Mouse (Mus musculus) colon, adult 2 months (tissue): ENCODE data around the gene Cbx8. TPM values are rescaled to one million over a fixed set of nuclear protein-coding genes. Genes with fewer than 3 reads are reported as not detected.

Source experiments
- polyA plus RNA-seq: library from polyadenylated mRNA; depleted of rRNA; stranded (reverse); fragments of >200 nt; gene quantifications from 2 replicates; pipeline ENCODE4 v1.2.3, GENCODE M21; 2012; rRNA removed

Cbx8 gene
- polyA plus RNA-seq: 4.0 and 4.8 TPM in 2 replicates

GRCm38 (mm10) chr11:119040600-119041324, at the start of gene Cbx8:
Gene Cbx8, minus strand, starts transcription at chr11:119040969.

GRCm38 (mm10) chr11:119086144-119086971, 45.6 kb upstream of the Cbx8 start, which contains the start of gene Cbx4:
Gene Cbx4, minus strand, starts transcription at chr11:119086221.

DNA sequence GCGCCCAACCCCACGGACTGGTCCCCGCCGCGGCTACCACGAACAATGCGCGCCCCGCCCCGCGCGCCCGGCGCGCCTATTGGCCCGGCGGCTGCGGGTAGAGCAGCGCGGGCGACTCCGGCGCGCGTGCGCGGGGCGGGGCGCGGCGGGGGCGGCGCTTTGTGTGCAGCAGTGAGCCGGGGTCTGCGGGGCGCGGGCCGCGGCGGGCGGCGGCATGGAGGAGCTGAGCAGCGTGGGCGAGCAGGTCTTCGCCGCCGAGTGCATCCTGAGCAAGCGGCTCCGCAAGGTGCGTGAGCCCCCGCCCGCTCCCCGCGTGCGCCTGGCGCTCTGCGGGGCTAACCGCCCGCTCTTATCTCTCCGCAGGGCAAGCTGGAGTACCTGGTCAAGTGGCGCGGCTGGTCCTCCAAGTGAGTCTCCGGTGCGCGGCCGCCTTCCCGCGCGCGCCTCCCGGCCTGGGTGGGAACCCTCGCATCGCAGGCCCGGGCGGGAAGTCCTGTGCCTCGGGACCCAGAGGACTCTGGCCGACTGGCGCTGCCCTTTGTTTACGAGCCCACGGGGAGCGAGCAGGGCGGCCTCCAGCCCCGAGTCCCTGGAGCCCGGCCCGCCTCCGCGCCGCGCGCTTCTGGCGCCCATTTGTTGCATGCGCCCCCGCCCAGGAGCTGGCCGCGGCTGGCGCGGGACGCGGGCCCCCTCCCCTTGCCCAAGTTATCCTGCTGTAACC, 17.7 kb downstream of the Cbx8 start, which contains the start of gene Cbx2:
Gene Cbx2 (plus strand): TSS at position 68 of the 721 bp plus-strand sequence.

GRCm38 (mm10) chr11:118987999-118988398, 52.8 kb downstream of the Cbx8 start, which contains the start of gene Enpp7:
Gene Enpp7, plus strand, starts transcription at chr11:118988188.

Other genes with a start within 250 kb of the Cbx8 start
- 0.53 and 0.86 TPM in 2 replicates for gene Rbfox3, start 129.4 kb downstream of the Cbx8 start, polyA plus RNA-seq
- gene Enpp7, start 52.8 kb downstream of the Cbx8 start, polyA plus RNA-seq: not detected in 2 replicates
- gene Cbx2, start 18.0 kb downstream of the Cbx8 start, polyA plus RNA-seq: 3.3 and 3.7 TPM in 2 replicates
- gene Cbx4, start 45.3 kb upstream of the Cbx8 start, polyA plus RNA-seq: 8.7 and 10.0 TPM in 2 replicates
- gene Tbc1d16, start 187.5 kb upstream of the Cbx8 start, polyA plus RNA-seq: 11.8 and 12.7 TPM in 2 replicates
- 0.33 and 1.0 TPM in 2 replicates for gene Ccdc40, start 187.6 kb upstream of the Cbx8 start, polyA plus RNA-seq
- gene Gaa, start 226.9 kb upstream of the Cbx8 start, polyA plus RNA-seq: 131 and 143 TPM in 2 replicates